Mouse (Mus musculus) T-helper 17 cell (primary cell): Measurements from ENCODE around the gene Scrn3.

Experiments used
- in situ Hi-C, 2 experiments: fragments of 300-600 bp; cut with MboI, MseI; formaldehyde crosslinking; loops; 1 replicate in 1 of 2; 2 replicates in 1 of 2; pipeline ENCODE4 v1.15.1; 2025; ENCODE audit warnings: high pct_unique_total_duplicates in 2 of 2

Scrn3 gene

GRCm38 (mm10) chr2:73298841-73299240 lies 13.6 kb upstream of the Scrn3 start:
- in situ Hi-C loops: loop anchor here in 1 of 2 experiments (5.0 kb wide), 1 partner anchor 93 kb away; no protein-coding TSS in a partner anchor

- in situ Hi-C loops: no loop called here
These were observed 10.4 kb upstream of the Scrn3 start for GRCm38 (mm10) chr2:73301979-73302378.

GRCm38 (mm10) chr2:73302722-73303121 lies 9.7 kb upstream of the Scrn3 start:
- in situ Hi-C loops: no loop called here

- in situ Hi-C loops: no loop called here
These were observed 7.9 kb upstream of the Scrn3 start for GRCm38 (mm10) chr2:73304506-73304905.

GRCm38 (mm10) chr2:73306006-73306405 lies 6.4 kb upstream of the Scrn3 start:
- in situ Hi-C loops: no loop called here

- in situ Hi-C loops: no loop called here
These were observed 708 bp downstream of the Scrn3 start for GRCm38 (mm10) chr2:73313117-73313501.

GRCm38 (mm10) chr2:73314311-73314710 lies 1.9 kb downstream of the Scrn3 start:
- in situ Hi-C loops: no loop called here

GRCm38 (mm10) chr2:73317426-73317825 lies 5.0 kb downstream of the Scrn3 start:
- in situ Hi-C loops: no loop called here

GRCm38 (mm10) chr2:73319218-73319617 lies 6.8 kb downstream of the Scrn3 start:
- in situ Hi-C loops: no loop called here

- in situ Hi-C loops: loop anchor here in 1 of 2 experiments (5.0 kb wide), 1 partner anchor 99 kb away; no protein-coding TSS in a partner anchor
These were observed 10.6 kb downstream of the Scrn3 start for GRCm38 (mm10) chr2:73322991-73323390.

- in situ Hi-C loops: no loop called here
These were observed 13.5 kb downstream of the Scrn3 start for GRCm38 (mm10) chr2:73325871-73326270.

- in situ Hi-C loops: no loop called here
These were observed 23.5 kb downstream of the Scrn3 start for GRCm38 (mm10) chr2:73335949-73336348.

GRCm38 (mm10) chr2:73338415-73338814 lies 26.0 kb downstream of the Scrn3 start:
- in situ Hi-C loops: no loop called here

GRCm38 (mm10) chr2:73343701-73344100 lies 31.3 kb downstream of the Scrn3 start:
- in situ Hi-C loops: no loop called here

GRCm38 (mm10) chr2:73345204-73345603 lies 32.8 kb downstream of the Scrn3 start:
- in situ Hi-C loops: no loop called here

GRCm38 (mm10) chr2:73346345-73347086 lies 34.1 kb downstream of the Scrn3 start:
- in situ Hi-C loops: no loop called here

GRCm38 (mm10) chr2:73347136-73347535 lies 34.7 kb downstream of the Scrn3 start:
- in situ Hi-C loops: no loop called here

GRCm38 (mm10) chr2:73347766-73348165 lies 35.4 kb downstream of the Scrn3 start:
- in situ Hi-C loops: no loop called here

- in situ Hi-C loops: no loop called here
These were observed 35.8 kb downstream of the Scrn3 start for GRCm38 (mm10) chr2:73348221-73348620.

- in situ Hi-C loops: no loop called here
These were observed 39.1 kb downstream of the Scrn3 start for GRCm38 (mm10) chr2:73351496-73351895.

GRCm38 (mm10) chr2:73351927-73352374 lies 39.5 kb downstream of the Scrn3 start:
- in situ Hi-C loops: no loop called here

- in situ Hi-C loops: no loop called here
These were observed 44.6 kb downstream of the Scrn3 start for GRCm38 (mm10) chr2:73357004-73357403.

GRCm38 (mm10) chr2:73359941-73360340 lies 47.5 kb downstream of the Scrn3 start:
- in situ Hi-C loops: loop anchor here in 1 of 2 experiments (10.0 kb wide), 1 partner anchor 1845 kb away; no protein-coding TSS in a partner anchor
